Comparison of ENCODE assay signal across 20 mouse cellular contexts in the genomic region with DNA sequence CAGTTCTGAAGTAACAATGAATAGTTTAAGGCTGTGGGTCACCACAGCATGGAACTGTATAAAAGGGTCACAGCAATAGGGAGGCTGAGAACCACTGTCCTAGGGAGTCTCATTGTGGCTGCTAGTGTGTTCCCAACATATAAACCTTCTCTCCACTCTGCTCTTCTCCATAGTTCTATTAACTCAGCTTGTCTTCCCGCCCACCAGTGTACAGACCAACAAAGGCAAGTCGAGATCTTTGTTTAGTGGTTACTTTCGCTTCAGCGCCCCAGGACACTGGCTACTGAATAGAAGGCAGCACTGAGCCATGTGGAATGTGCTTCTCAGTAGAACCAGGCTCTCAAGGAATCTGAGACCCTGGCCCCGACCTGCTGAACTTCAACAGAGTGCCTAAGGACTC. TPM values are rescaled to one million over a fixed set of nuclear protein-coding genes. Genes with fewer than 3 reads are reported as not detected.
DNase-seq lines count a peak whose midpoint lies in the region; ATAC-seq lines count a peak whose summit lies in the region.
"Had no signal": no experiment of that assay in that cellular context is flagged by ENCODE, and none has a peak within 500 bp of the region (broad histone marks: within the 10 kb centered on the region; RNA-seq: fewer than 3 reads in every experiment).

No protein-coding gene starts in this region.

- H3K9me3 ChIP-seq in hindbrain, embryonic 11.5 days (ENCODE audit: control insufficient read depth, low read length) = no peaks in the 10 kb centered on the region
- peaks cover 15% of the 10 kb centered on the region for H3K9me3 ChIP-seq in hindbrain, embryonic 14.5 days (ENCODE audit: control insufficient read depth, low read length)
- peaks cover 7% of the 10 kb centered on the region; the same call in 1 of the 2 replicates for H3K9me3 ChIP-seq in forebrain, embryonic 13.5 days (replicated peaks)
- H3K9me3 ChIP-seq in neural tube, embryonic 11.5 days (ENCODE audit: control insufficient read depth, low read length) = no peaks in the 10 kb centered on the region
- H3K9me3 ChIP-seq: heart, embryonic 15.5 days had no signal

- no peak overlapping the region for H3K9ac ChIP-seq in hindbrain, embryonic 11.5 days (ENCODE audit: low read depth, low read length)
- H3K9ac ChIP-seq in hindbrain, embryonic 14.5 days = no peak overlapping the region
- no peak overlapping the region for H3K9ac ChIP-seq in forebrain, embryonic 13.5 days
- H3K9ac ChIP-seq in neural tube, embryonic 11.5 days (ENCODE audit: low read length) = no peak overlapping the region
- H3K9ac ChIP-seq: heart, embryonic 15.5 days had no signal

- no peak overlapping the region for H3K4me3 ChIP-seq in hindbrain, embryonic 11.5 days (ENCODE audit: low read depth, low read length)
- H3K4me3 ChIP-seq in hindbrain, embryonic 14.5 days (replicated peaks; ENCODE audit: low read length) = no peak overlapping the region
- H3K4me3 ChIP-seq in forebrain, embryonic 13.5 days = no peak overlapping the region
- no peak overlapping the region for H3K4me3 ChIP-seq in neural tube, embryonic 11.5 days (ENCODE audit: low read depth, low read length)
- H3K4me3 ChIP-seq: gastrocnemius, adult 2 months; heart, embryonic 15.5 days had no signal

- WGBS in hindbrain, embryonic 11.5 days = 12% methylated on average over 5 of the region's 5 CpGs
- WGBS in hindbrain, embryonic 14.5 days = 7% methylated on average over 5 of the region's 5 CpGs
- 7% methylated on average over 5 of the region's 5 CpGs for WGBS in forebrain, embryonic 13.5 days
- WGBS in neural tube, embryonic 11.5 days = 36% methylated on average over 5 of the region's 5 CpGs

- peak; percentile 88 for ATAC-seq in hindbrain, embryonic 11.5 days (ENCODE audit: low FRiP score)
- no peak; the same call in 1 of the 2 replicates for ATAC-seq in hindbrain, embryonic 14.5 days (ENCODE audit: low FRiP score)
- ATAC-seq in forebrain, embryonic 13.5 days = peak; percentile 80
- peak; percentile 86 for ATAC-seq in neural tube, embryonic 11.5 days (ENCODE audit: insufficient read depth, low FRiP score, low TSS enrichment)
- ATAC-seq in frontal cortex, adult (ENCODE audit: low TSS enrichment) = no peak

- no peak overlapping the region for H3K27ac ChIP-seq in hindbrain, embryonic 11.5 days (ENCODE audit: low read depth, low read length)
- no peak overlapping the region for H3K27ac ChIP-seq in hindbrain, embryonic 14.5 days
- no peak overlapping the region for H3K27ac ChIP-seq in forebrain, embryonic 13.5 days
- H3K27ac ChIP-seq in neural tube, embryonic 11.5 days (ENCODE audit: low read depth, low read length) = no peak overlapping the region
- H3K27ac ChIP-seq: gastrocnemius, adult 2 months; heart, embryonic 15.5 days had no signal

- peaks cover 28% of the 10 kb centered on the region for H3K27me3 ChIP-seq in hindbrain, embryonic 11.5 days (ENCODE audit: control insufficient read depth, insufficient read depth, low read length)
- H3K27me3 ChIP-seq in hindbrain, embryonic 14.5 days (ENCODE audit: control insufficient read depth, insufficient read depth, low read length) = peaks cover 28% of the 10 kb centered on the region
- H3K27me3 ChIP-seq in forebrain, embryonic 13.5 days = peaks cover 27% of the 10 kb centered on the region
- peaks cover 23% of the 10 kb centered on the region; the same call in 1 of the 2 replicates for H3K27me3 ChIP-seq in neural tube, embryonic 11.5 days (ENCODE audit: control insufficient read depth, insufficient read depth, low read length)
- H3K27me3 ChIP-seq: CH12.LX had no signal

- no peak overlapping the region for H3K4me2 ChIP-seq in hindbrain, embryonic 11.5 days (replicated peaks; ENCODE audit: low read depth, low read length)
- H3K4me2 ChIP-seq in hindbrain, embryonic 14.5 days (replicated peaks) = no peak overlapping the region
- no peak overlapping the region for H3K4me2 ChIP-seq in forebrain, embryonic 13.5 days
- H3K4me2 ChIP-seq in neural tube, embryonic 11.5 days (ENCODE audit: low read depth) = no peak overlapping the region
- H3K4me2 ChIP-seq: heart, embryonic 15.5 days had no signal

- peak; percentile 74 for DNase-seq in hindbrain, embryonic 11.5 days (ENCODE audit: low spot score)
- DNase-seq in hindbrain, embryonic 14.5 days (ENCODE audit: low spot score) = no peak
- peak; percentile 71 for DNase-seq in embryo, embryonic 11 days
- peak; percentile 74 for DNase-seq in neural tube, embryonic 11.5 days (ENCODE audit: low spot score)
- DNase-seq in left cerebral cortex, adult 9 months (ENCODE audit: low spot score in 2 of 2) = no peak
- DNase-seq in right cerebral cortex, postnatal 10 days (ENCODE audit: low spot score in 2 of 2) = no peak
- DNase-seq: cerebellum, adult 11 months; gastrocnemius, adult 2 months; heart, adult 11 months; kidney, adult 8-10 months; kidney, postnatal 36 days; lung, adult 2 months; spleen, adult 18-20 months; thymus, postnatal 25 days had no signal

- H3K36me3 ChIP-seq in hindbrain, embryonic 11.5 days (ENCODE audit: control insufficient read depth, insufficient read depth, low read length) = no peaks in the 10 kb centered on the region
- no peaks in the 10 kb centered on the region for H3K36me3 ChIP-seq in hindbrain, embryonic 14.5 days (replicated peaks; ENCODE audit: control insufficient read depth, insufficient read depth)
- H3K36me3 ChIP-seq in forebrain, embryonic 13.5 days (ENCODE audit: poor library complexity, severe bottlenecking) = no peaks in the 10 kb centered on the region
- no peaks in the 10 kb centered on the region for H3K36me3 ChIP-seq in neural tube, embryonic 11.5 days (ENCODE audit: control insufficient read depth, insufficient read depth, low read length)
- H3K36me3 ChIP-seq: heart, embryonic 15.5 days had no signal

- no peaks in the 10 kb centered on the region for H3K4me1 ChIP-seq in hindbrain, embryonic 11.5 days (replicated peaks; ENCODE audit: control insufficient read depth, insufficient read depth, low read length)
- H3K4me1 ChIP-seq in hindbrain, embryonic 14.5 days (replicated peaks; ENCODE audit: control insufficient read depth, insufficient read depth, low read length) = no peaks in the 10 kb centered on the region
- H3K4me1 ChIP-seq in forebrain, embryonic 13.5 days = peaks cover 9% of the 10 kb centered on the region; the same call in 1 of the 2 replicates
- H3K4me1 ChIP-seq in neural tube, embryonic 11.5 days (ENCODE audit: control insufficient read depth, insufficient read depth, low read length) = no peaks in the 10 kb centered on the region; the same call in 1 of the 2 replicates
- H3K4me1 ChIP-seq: heart, embryonic 15.5 days had no signal

RNA-seq across cellular contexts. Expression of gene Gpr12, which starts 7.5 kb away (rescaled TPM):
- polyA plus RNA-seq in hindbrain, embryonic 11.5 days (2014; fragmentation: Nextera tagmentation; extraction: Ambion mirVana) = 0.14 and 0.38 TPM in 2 replicates
- polyA plus RNA-seq in hindbrain, embryonic 14.5 days (2014; fragmentation: Nextera tagmentation; extraction: Ambion mirVana) = 17.5 and 27.3 TPM in 2 replicates
- 6.0 and 6.7 TPM in 2 replicates for polyA plus RNA-seq in forebrain, embryonic 13.5 days (2015; fragmentation: Nextera tagmentation; extraction: Ambion mirVana)
- polyA plus RNA-seq in neural tube, embryonic 11.5 days (2014; fragmentation: Nextera tagmentation; extraction: Ambion mirVana) = 1.2 and 1.7 TPM in 2 replicates
- polyA plus RNA-seq: heart, embryonic 15.5 days; lung, adult 2 months had no signal

RNA-seq across cellular contexts. Expression of gene Gm3415, which starts 36.6 kb away (rescaled TPM):
- not detected in 2 replicates for polyA plus RNA-seq in hindbrain, embryonic 11.5 days (2014; fragmentation: Nextera tagmentation; extraction: Ambion mirVana)
- polyA plus RNA-seq in hindbrain, embryonic 14.5 days (2014; fragmentation: Nextera tagmentation; extraction: Ambion mirVana) = not detected in 2 replicates
- polyA plus RNA-seq in forebrain, embryonic 13.5 days (2015; fragmentation: Nextera tagmentation; extraction: Ambion mirVana) = not detected in 2 replicates
- not detected in 2 replicates for polyA plus RNA-seq in neural tube, embryonic 11.5 days (2014; fragmentation: Nextera tagmentation; extraction: Ambion mirVana)
- polyA plus RNA-seq: heart, embryonic 15.5 days; liver, adult 2 months; lung, adult 2 months; stomach, embryonic 16.5 days had no signal

RNA-seq across cellular contexts. Expression of gene Gm3409, which starts 55.1 kb away (rescaled TPM):
- not detected in 2 replicates for polyA plus RNA-seq in hindbrain, embryonic 11.5 days (2014; fragmentation: Nextera tagmentation; extraction: Ambion mirVana)
- not detected in 2 replicates for polyA plus RNA-seq in hindbrain, embryonic 14.5 days (2014; fragmentation: Nextera tagmentation; extraction: Ambion mirVana)
- polyA plus RNA-seq in forebrain, embryonic 13.5 days (2015; fragmentation: Nextera tagmentation; extraction: Ambion mirVana) = not detected in 2 replicates
- not detected in 2 replicates for polyA plus RNA-seq in neural tube, embryonic 11.5 days (2014; fragmentation: Nextera tagmentation; extraction: Ambion mirVana)
- polyA plus RNA-seq: heart, embryonic 15.5 days; liver, adult 2 months; lung, adult 2 months; stomach, embryonic 16.5 days had no signal

Comparison
In these comparisons a context has a peak if more than half of its experiments do, and no peak if none do; other contexts are left out.
1. ATAC-seq: peak in hindbrain, embryonic 11.5 days (single experiment), forebrain, embryonic 13.5 days (single experiment) and neural tube, embryonic 11.5 days (single experiment); none in hindbrain, embryonic 14.5 days (single experiment) and frontal cortex, adult (single experiment).
2. DNase-seq: peak in hindbrain, embryonic 11.5 days (single experiment), embryo, embryonic 11 days (single experiment) and neural tube, embryonic 11.5 days (single experiment); none in hindbrain, embryonic 14.5 days (single experiment), left cerebral cortex, adult 9 months (0 of 2) and right cerebral cortex, postnatal 10 days (0 of 2).